Mouse (Mus musculus) lung, embryonic 16.5 days (tissue): ENCODE measurements at regions not wholly inside any gene's neighbourhood (a gene's known extent, or its start where the extent isn't known, plus 50 kb on each side); places are given as distances from the start of the nearest gene placed in this dataset.

Experiments used
- ATAC-seq: fragments of 200-750 bp; cut with Nextera tagmentation; 2 replicates; pipeline ENCODE4 v1.8.0; 2017; ENCODE audit warnings: low read depth, mild to moderate bottlenecking, moderate library complexity
- H3K27ac ChIP-seq: fragments of 300-500 bp; sonication (generic); 2 replicates; pipeline ENCODE4 v1.5.1; 2014; ENCODE audit warnings: mild to moderate bottlenecking, control low read depth, low read length
- H3K27me3 ChIP-seq: fragments of 300-500 bp; sonication (generic); 2 replicates; pipeline ENCODE4 v1.6.1; 2014; ENCODE audit warnings: low read depth, low read length, mixed read lengths; ENCODE audit not compliant: control insufficient read depth, insufficient read depth
- H3K36me3 ChIP-seq: fragments of 300-500 bp; sonication (generic); 2 replicates; pipeline ENCODE4 v1.6.1; 2014; ENCODE audit warnings: low read length; ENCODE audit not compliant: control insufficient read depth, insufficient read depth
- H3K4me1 ChIP-seq: fragments of 300-500 bp; sonication (generic); replicated peaks from 2 replicates; pipeline ENCODE4 v1.6.1; 2014; ENCODE audit warnings: low read length, mixed read lengths; ENCODE audit not compliant: control insufficient read depth, insufficient read depth
- H3K4me2 ChIP-seq: fragments of 300-500 bp; sonication (generic); 2 replicates; pipeline ENCODE4 v1.6.1; 2014; ENCODE audit warnings: low read depth, low read length, control low read depth
- H3K4me3 ChIP-seq: fragments of 300-500 bp; sonication (generic); 2 replicates; pipeline ENCODE4 v1.5.1; 2014; ENCODE audit warnings: mild to moderate bottlenecking, low read length, control low read depth
- H3K9ac ChIP-seq: fragments of 300-500 bp; sonication (generic); 2 replicates; pipeline ENCODE4 v1.6.1; 2014; ENCODE audit warnings: low read length, control low read depth
- H3K9me3 ChIP-seq: fragments of 300-500 bp; sonication (generic); 2 replicates; pipeline ENCODE4 v1.6.1; 2016; ENCODE audit warnings: low read length; ENCODE audit not compliant: control insufficient read depth
- WGBS: fragments of 180-500 bp; shearing (Covaris S2); extraction: QIAGEN DNeasy Blood & Tissue Kit; methylation state at CpG from one replicate; pipeline ENCODE4 v1.1.7; 2014; 5-methylcytosine and 5-hydroxymethylcytosine counted together

- no peak overlapping the region for H3K4me3 ChIP-seq
- H3K4me1 ChIP-seq: no peaks in the 10 kb centered on the region
- no peaks in the 10 kb centered on the region for H3K9me3 ChIP-seq
- no peak overlapping the region for H3K4me2 ChIP-seq
- H3K9ac ChIP-seq: no peak overlapping the region
- H3K36me3 ChIP-seq: no peaks in the 10 kb centered on the region
- H3K27me3 ChIP-seq: no peaks in the 10 kb centered on the region
- WGBS: 56% methylated on average over 7 of the region's 7 CpGs
- ATAC-seq: no peak
- H3K27ac ChIP-seq: no peak overlapping the region
These were observed 913.0 kb upstream of the Vwc2 start for GRCm38 (mm10) chr11:10201021-10201420.

- Histone ChIP-seq H3K27ac (no peak overlapping the region), H3K9ac (no peak overlapping the region), H3K27me3 (no peaks in the 10 kb centered on the region), H3K36me3 (no peaks in the 10 kb centered on the region), H3K4me1 (no peaks in the 10 kb centered on the region), H3K4me3 (no peak overlapping the region), H3K4me2 (no peak overlapping the region), H3K9me3 (no peaks in the 10 kb centered on the region)
- 61% methylated on average over 3 of the region's 3 CpGs for WGBS
- ATAC-seq: no peak
These were observed 908.8 kb upstream of the Vwc2 start for GRCm38 (mm10) chr11:10205257-10205656.
